Mouse (Mus musculus) gastrocnemius, postnatal 10 days (tissue): Measurements from ENCODE around the gene Atp13a2. TPM values are rescaled to one million over a fixed set of nuclear protein-coding genes. Genes with fewer than 3 reads are reported as not detected.

ENCODE experiments used
- DNase-seq: peaks from one replicate; pipeline ENCODE4 v3.0.0; 2021; ENCODE audit warnings: mixed read lengths
- long read RNA-seq, 2 experiments: library from polyadenylated mRNA; stranded (forward); transcript quantifications; one replicate each; pipeline ENCODE4 v2.0.0; 2021
- total RNA-seq, 2 experiments: library from RNA; stranded (reverse); gene quantifications; 2 replicates each; pipeline ENCODE4 v1.2.3; 2021

Gene Atp13a2
- 10 to 100 TPM; 19.1 to 25.9 TPM for total RNA-seq
- long read RNA-seq, experiment 1, transcript Atp13a2-201 (29 exons, 3,956 nt), result major isoform, 27 of 71 reads
- long read RNA-seq, experiment 1, transcript Atp13a2-203 (29 exons, 3,882 nt), result minor isoform, 15 of 71 reads
- long read RNA-seq, experiment 1, partial matches to known transcripts, result 17 of 71 reads
- long read RNA-seq, experiment 1, other reads (novel, unspliced or antisense), result 12 of 71 reads
- long read RNA-seq, experiment 2, transcript Atp13a2-203 (29 exons, 3,882 nt), result minor isoform, 13 of 76 reads
- long read RNA-seq, experiment 2, transcript Atp13a2-201 (29 exons, 3,956 nt), result major isoform, 31 of 76 reads
- long read RNA-seq, experiment 2, partial matches to known transcripts, result 18 of 76 reads
- long read RNA-seq, experiment 2, other reads (novel, unspliced or antisense), result 14 of 76 reads

DNA sequence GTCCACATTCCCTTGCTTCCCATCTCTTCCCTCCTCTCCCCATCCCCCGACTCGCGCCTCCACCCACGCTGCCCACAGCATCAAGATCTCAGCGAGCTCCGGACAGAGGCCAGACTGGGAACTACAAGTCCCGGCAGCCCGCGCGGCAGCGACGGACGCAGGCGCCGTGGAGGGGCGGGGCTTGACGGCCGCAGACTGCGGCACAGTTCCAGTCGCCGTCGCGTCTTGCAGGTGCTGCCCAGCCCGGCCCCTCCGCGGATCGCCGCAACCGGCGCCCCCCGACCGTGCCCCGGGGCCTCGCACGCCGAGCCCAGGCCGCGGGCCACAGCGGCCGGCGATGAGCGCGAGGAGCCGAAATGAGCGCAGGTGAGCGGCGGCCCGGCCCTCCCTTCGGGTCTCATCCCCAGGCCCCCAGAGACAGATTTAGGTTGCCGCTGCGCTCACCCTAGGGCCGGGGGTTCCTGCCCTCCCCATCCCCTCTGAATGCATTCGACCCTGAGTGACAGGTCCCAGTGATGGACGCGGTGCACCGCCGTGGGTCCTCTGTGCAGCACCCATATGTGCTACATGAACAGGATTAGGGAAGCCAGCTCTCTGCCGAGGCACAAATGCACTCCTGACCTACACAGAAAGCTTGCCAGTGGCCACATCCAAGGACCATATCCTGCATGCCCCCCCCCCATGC lies at the start of gene Atp13a2:
Gene Atp13a2 (plus strand): TSS at position 163 of the 685 bp plus-strand sequence.
- peak; percentile 95 for DNase-seq

DNA sequence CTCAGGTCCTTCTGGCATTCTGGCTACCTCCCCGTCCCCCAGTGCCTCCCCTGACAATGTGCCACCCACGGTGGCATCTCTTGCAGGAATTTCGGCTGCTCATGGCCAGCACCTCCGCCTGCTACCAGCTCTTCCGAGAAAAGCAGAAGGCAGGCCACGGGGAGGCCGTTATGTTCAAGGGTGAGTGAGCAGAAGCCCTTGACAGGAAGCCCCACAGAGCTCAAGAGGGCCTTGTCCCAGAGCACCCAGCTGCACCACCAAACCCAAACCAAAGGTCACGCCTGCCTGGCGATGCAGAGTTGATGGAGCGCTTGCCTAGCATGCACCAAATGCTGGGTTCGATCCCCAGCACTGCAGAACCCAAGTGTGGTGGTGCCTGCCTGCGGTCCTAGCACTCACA lies 42.3 kb upstream of the Atp13a2 start:
- no peak for DNase-seq

DNA sequence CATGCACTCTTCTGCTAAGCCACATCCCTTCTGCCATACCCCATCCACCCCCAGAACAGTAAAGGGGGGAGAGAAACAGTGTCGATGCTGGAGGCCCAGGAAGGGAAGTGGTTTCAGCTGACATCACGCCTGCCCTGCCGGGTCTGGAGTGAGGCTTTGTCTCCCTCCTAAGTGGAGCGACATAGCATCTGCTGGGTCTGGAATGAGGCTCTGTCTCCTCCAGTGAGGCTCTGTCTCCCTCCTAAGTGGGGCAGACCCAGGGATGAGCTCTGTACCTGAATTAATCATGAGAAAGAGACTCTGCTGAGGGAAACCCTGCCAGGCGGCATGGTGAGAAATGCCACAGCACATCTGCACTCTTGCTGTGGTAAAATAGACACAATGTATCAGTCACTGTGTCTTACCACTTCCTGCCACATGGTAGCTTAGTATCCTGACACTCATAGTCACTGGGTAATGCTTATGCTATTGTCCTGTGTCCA lies 41.7 kb upstream of the Atp13a2 start:
- no peak for DNase-seq

DNA sequence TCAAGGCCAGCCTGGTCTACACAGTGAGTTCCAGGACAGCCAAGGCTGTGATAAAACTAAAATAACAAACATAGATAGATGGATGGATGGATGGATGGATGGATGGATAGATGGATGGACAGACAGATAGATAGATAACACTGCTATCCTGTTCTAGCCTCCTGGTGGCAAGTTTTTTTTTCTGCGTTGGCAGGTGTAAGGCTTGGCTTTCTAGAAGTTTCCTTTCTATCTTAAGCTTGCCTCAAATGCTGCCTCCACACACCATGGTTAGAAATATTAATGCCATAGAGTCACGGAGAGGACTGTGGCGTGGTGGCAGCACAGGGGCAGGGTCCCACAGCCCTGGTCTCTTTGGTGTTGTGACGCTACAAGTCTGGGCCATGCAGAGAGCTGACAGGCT lies 41.1 kb upstream of the Atp13a2 start:
- DNase-seq, result no peak

DNA sequence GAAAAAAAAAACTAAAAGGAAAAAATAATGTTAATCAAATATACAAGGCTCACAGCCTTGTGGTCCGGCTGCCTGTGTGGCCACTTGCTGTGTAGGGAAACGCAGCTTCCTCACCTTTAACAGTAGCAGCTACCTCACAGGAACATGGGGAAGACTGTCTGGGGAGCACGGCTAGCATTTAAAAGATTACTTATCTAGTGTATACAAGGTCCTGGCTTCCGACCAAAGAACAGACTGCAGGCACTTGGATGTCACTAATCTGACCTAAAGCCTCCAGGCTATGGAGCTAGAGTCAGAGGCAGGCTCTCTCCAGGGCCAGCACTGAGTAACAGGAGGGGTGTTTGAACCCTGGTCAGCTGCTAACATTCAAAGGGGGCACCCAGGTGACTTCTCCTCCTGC lies 40.6 kb upstream of the Atp13a2 start:
- DNase-seq, result no peak

DNA sequence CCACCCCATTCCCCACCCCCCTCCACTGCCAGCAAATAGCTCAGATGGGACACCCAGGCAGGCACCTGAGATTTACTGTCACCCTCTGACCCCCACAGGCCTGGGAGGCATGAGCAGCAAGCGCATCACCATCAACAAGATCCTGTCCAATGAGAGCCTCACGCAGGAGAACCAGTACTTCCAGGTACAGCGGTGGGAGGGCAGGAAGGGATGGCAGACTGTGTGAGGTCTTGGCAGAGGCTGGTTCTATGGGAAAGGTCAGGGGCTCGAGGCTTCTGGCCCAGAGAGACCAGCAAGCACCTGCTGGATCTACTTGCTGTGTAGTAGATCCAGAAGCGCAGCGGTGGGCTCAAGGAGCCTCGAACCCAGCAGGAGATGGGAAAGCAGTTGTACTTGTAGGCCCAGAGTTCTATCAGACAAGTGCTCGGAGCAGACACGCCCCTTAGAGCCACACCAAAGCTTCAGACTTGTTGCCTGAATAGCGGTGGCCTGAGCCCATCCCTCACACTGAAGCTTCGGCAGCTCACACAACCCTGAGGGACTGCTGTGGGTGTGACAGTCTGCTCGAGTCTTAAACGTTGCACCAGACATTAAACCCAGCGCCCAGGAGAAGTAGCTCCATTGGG lies 40.0 kb upstream of the Atp13a2 start:
- no peak for DNase-seq

DNA sequence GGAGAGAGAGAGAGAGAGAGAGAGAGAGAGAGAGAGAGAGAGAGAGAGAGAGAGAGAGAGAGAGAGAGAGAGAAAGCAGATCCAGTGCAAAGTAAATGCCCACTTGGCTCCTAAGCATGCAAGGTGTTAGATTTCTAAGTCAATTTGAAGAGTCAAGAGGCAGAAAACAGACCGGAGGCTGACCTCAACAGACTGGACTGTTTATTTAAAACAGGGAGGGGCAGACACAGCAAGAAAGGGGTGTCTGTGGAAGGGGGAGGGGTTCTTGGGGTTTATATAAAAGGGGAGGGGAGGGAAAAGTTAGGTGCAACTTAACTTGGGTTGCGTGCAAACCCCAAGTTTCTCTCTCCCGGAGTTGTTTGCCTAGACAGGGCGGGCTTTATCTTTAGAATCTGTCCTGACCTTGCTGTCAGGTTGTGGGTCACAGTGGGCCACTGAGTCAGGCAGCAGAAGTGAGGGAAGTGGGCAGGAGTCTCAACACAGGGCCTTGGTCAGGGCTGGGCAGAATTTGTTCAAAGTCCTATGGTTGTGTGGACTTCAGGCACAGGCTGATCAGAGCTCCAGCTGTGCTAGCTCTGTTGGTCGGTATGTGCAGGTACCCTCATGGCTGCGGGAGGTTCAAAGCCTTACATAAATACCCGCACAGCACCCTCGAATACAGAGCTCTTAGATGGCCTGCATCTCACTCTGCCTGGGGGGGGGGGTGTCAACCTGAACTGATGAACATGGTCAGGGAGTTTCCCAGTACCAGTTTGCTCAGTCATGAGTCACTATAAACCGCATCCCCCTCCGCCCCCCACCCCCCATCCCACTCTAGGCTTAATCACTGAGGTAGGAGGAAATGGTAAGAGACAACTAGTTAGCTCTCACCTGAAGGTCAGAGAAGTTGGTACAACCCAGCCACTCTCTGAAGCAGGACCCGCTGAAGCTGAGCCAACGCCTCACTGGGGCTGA lies 38.9 kb upstream of the Atp13a2 start:
- DNase-seq, result no peak

DNA sequence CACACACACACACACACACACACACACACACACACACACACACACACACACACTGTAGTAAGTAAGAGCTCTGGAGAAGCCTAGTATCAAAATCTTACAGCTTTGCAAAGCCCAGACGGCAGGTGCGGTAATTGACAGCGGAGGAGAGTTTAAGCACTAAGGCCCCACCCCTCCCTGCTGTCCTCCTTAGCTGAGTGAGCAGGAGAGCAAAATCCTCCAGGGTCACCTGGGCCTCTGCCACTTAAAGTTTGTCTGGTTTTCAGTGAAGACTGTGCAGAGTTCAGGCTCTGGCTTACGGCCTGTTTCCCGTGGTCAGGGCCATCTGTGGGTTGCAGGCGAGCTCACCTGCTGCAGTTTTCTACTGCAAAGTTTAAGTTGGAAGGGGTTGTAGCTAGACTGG lies 38.2 kb upstream of the Atp13a2 start:
- DNase-seq, result no peak

DNA sequence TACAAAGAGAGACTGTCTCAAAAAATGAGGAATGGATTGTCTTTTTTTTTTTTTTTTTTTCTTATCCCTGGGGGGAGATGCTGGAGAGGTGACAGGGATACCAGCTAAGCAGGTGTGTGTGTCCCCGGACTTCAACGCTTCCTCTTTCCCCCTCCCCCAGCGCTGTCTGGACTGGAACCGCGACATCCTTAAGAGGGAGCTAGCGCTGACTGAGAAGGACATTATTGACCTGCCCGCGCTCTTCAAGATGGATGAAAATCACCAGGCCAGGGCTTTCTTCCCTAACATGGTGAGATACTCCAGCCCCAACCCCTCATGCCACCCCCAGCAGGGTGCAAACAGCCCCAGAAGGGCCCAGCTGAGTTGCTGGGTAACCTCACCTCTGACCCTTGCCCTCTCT lies 37.6 kb upstream of the Atp13a2 start:
- no peak for DNase-seq

DNA sequence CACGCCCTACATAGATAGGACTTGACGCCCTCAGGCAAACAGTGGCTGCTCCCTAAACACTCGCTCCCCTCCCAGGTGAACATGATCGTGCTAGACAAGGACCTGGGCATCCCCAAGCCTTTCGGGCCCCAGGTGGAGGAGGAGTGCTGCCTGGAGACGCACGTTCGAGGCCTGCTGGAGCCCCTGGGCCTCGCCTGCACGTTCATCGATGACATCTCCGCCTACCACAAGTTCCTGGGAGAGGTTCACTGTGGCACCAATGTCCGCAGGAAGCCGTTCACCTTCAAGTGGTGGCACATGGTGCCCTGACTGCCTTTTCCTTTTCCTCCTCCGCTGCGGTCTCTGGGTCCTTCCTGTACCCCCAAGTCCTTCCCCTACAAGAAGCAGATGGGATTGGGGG lies 37.1 kb upstream of the Atp13a2 start:
- DNase-seq, result no peak

DNA sequence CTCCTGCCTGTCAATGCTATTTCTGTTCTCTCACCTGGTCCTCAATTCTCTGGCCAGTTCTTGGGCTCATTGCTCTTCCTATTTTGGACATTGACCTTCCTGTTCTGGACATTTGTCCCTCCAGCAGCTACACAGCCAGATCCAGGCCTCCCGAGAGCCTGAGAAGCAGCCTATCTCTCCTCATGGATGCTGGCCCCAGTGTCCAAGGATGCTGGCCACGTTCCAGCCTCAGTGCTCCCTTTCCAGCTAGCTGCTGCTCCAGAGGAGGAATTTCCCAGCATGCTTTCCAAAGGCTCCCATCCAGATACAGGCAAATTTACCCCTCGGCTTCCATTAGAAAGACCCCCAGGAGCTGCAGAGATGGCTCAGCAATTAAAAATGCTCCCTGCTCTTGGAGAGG lies 36.1 kb upstream of the Atp13a2 start:
- peak; percentile 68 for DNase-seq

DNA sequence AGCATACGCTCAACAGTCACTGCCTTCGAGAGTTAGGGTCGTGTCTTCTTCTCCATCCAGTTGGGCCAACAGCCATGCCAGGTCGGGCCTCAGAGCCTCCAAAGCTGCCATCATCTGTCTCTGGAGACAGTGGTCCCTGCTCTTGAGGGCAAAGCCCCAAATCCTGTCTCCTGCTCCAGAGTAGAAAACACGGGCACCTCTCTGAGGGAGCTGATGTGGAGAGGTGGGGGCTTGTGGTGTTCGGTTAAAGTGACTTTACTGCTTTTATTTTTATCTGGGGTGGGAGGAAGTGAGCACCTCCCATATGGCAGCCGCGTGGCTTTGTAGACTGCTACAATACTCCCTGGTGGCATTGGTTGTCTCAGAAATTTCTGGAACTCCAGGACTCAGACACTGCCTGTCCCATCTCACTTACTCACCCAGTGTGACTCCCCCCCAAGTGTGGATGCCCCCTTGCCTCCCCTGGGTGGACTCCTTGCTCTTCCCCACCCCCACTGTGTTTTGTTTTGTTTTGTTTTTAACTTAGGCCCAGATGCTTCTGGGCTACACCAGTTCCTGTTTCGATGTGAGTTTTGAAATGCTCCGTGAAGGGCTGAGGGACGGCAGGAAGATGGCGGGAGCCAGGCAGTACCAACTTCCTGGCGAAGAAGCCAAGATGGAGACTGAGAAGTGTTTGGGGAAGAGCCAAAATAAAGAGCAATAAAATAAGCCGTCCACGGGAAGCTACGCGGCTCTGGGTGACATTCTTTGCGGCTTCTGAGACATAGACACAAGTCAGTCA lies 34.6 kb upstream of the Atp13a2 start:
- DNase-seq, result no peak

DNA sequence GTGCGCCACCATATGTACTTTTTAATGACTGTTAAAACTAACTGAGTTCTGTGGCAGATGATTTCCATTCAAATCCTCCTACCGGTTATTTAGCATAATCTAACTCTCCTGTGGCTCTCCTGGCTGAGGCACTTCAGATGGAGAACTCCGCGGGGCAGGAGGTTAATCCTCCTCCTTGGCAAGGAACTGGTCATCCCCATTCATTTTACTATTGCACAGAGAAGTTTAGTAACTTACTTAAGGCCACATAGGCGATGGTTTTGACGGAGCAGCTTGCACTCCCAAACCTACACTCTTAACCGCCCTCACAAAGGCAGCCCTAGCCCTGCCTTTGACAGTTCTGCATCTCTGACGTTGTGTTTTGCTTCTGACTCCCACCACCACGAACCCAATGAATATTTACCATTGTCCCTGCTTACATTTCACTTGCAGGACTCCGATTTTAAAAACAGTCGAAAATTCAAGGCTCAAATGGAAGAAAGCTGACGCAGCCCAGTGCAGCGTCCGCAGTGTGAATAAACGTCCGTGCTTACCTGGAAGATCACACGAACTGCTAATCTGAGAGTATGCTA lies 29.5 kb upstream of the Atp13a2 start:
- no peak for DNase-seq

DNA sequence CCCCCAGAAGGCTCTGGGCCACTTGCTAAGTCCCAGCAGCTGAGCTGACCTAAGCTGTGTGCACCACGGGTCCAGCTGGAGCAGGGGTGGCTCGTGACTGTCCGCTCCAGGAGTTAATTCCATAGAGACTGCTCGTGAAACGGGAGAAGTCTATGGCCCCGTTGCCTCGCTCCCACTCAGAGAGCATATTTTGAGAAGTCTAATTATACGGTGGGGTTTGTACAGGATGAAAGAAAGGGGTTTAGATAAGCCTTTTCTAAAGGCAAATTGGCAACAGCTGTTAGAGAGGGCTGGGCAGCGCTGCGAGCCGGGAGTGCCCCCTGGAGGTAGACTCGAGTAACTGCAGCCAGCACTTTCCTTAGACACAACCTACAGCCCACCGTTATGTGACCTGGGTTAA lies 28.9 kb upstream of the Atp13a2 start:
- DNase-seq, result peak; percentile 78

DNA sequence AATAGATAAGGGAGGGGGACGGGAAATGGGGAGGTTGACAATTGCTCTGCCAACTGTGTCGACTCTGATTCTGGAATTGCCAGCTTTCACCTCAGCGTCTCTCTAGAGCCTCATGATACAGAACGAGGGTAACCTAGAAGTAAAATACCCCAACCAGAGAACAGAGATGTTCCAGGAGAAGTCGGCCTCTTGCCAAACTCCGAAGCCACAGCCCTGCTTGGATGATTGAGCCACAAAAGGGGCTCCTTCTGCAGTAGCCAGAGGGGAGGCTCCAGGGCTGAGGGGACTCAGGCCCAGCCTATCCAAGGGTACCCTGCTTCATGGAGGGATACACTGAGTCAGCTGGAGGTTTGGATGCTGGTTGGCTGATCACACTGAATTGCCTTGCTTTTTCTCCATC lies 28.4 kb upstream of the Atp13a2 start:
- no peak for DNase-seq

DNA sequence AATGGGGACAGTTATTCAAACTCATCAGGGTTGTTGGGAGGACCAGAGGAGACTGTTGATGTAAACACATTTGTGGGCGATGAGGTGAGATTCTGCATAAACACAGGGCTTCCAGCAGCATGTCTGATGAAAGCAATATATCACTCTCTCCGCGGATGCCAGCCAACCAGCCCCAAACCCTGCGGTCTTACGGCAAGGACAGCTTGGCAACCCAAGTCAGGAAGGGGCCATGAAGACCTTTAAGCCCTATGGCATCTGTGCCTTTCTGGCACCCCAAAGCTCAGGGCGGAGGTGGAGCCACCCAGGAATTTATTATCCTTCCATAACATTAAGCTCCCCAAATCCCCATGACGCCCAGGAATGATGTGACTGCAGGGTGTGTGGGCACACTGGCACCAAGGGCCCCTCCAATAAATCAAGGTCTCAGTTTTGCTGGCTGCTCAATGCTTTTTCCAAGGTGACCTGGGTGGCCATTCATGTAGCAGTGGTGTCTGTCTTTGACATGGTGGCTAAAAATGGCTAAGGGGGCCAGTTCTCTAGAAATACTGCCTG lies 27.5 kb upstream of the Atp13a2 start:
- DNase-seq, result no peak

DNA sequence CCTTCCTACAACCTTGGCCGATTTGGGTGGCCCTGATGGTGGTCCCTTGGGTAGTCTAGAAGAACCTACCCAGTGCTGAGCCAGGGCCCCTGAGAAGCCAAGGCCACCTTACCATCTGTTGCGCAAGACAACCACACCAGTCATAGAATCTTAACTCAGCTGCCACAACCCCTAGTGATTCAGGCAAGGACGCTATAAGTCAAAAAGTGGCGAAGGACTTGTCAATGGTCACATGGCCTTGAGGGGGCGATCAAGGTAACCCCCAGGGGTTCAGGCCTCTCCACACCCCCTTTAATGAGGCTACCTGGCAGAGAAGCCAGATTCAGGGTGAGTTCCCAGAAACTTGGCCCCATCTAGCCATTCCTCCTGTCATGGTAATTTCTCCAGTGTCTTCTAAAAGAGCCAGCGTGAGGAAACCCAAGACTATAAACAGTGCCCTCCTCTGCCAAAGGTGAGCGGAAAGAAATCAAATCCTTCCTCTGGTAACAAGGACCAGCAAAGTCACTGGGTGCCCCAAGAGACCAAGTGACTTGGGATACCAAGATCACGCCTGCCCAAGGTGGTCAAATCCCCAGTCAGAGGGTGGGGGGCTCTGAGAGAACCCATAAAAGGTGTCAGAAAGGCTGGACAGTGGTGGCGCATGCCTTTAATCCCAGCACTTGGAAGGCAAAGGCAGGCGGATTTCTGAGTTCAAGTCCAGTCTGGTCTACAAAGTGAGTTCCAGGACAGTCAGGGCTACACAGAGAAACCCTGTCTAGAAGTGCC lies 26.8 kb upstream of the Atp13a2 start:
- DNase-seq, result no peak

DNA sequence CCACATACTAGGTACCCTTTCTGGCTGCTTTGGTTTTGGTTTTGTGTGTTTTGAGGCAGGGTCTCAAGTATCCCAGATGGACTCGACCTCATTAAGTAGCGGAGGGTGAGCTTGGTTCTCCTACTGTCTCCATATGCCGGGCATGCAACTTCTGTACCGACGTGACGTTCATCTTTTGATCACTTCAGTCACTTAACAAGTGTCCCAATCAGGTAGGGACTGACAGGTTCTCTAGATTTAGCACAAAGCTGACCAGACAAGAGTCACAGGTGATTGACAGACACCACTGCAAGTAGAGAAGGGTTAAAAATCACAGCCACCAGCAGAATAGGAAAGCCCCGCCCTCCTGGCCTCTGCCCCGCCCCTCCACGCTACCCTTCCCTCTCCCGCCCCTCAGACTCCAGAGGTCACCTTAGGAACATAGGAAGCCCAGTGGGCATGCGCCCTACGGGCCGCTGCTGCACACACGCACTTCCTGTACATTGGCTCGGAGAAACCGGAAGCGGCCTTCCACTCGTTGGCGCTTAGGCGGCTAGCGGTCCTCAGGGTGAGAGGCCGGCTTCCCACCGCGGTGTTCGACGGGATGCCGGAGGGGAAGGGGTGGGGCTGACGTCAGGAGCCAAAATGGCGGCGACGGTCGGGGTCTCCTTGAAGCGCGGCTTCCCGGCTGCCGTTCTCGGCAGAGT lies 25.7 kb upstream of the Atp13a2 start, which contains the start of gene Sdhb:
Gene Sdhb (plus strand): TSS at position 423 of the 686 bp plus-strand sequence.
- peak; percentile 92 for DNase-seq
